Mouse (Mus musculus) naive thymus-derived CD4-positive, alpha-beta T cell, adult 2 months (primary cell): ENCODE results near the gene Nfkbib.

Experiments used
- DNase-seq: peaks from one replicate; pipeline ENCODE4 v3.0.0-alpha.2; 2011; ENCODE audit warnings: low read depth

Nfkbib gene

GRCm38 (mm10) chr7:28767462-28767965 is at the start of gene Nfkbib:
Gene Nfkbib, minus strand, starts transcription at chr7:28767512.
- DNase-seq, result no peak

- DNase-seq, result no peak
Measured at GRCm38 (mm10) chr7:28816920-28817319, 49.6 kb upstream of the Nfkbib start.

GRCm38 (mm10) chr7:28816201-28816600 is 48.9 kb upstream of the Nfkbib start:
- DNase-seq, result peak; percentile 35

GRCm38 (mm10) chr7:28815230-28815629 is 47.9 kb upstream of the Nfkbib start:
- no peak for DNase-seq

- DNase-seq, result no peak
Measured at GRCm38 (mm10) chr7:28814306-28815034, 47.2 kb upstream of the Nfkbib start.

- peak; percentile 65 for DNase-seq
Measured at GRCm38 (mm10) chr7:28812949-28813348, 45.6 kb upstream of the Nfkbib start.

GRCm38 (mm10) chr7:28812436-28812835 is 45.1 kb upstream of the Nfkbib start:
- DNase-seq, result peak; percentile 30

GRCm38 (mm10) chr7:28811640-28812275 is 44.4 kb upstream of the Nfkbib start:
- no peak for DNase-seq

- DNase-seq, result peak; percentile 94
Measured at GRCm38 (mm10) chr7:28811228-28811627, 43.9 kb upstream of the Nfkbib start.

- DNase-seq, result peak; percentile 99
Measured at GRCm38 (mm10) chr7:28810107-28811066, 43.1 kb upstream of the Nfkbib start.

GRCm38 (mm10) chr7:28809401-28810089 is 42.2 kb upstream of the Nfkbib start:
- no peak for DNase-seq

GRCm38 (mm10) chr7:28808957-28809393 is 41.7 kb upstream of the Nfkbib start:
- peak; percentile 97 for DNase-seq

GRCm38 (mm10) chr7:28808221-28808941 is 41.1 kb upstream of the Nfkbib start, which contains the start of gene Hnrnpl:
Gene Hnrnpl, plus strand, starts transcription at chr7:28808541.
- peak; percentile 84 for DNase-seq

- peak; percentile 51 for DNase-seq
Measured at GRCm38 (mm10) chr7:28807641-28808220, 40.4 kb upstream of the Nfkbib start.

- peak; percentile 72 for DNase-seq
Measured at GRCm38 (mm10) chr7:28806869-28807268, 39.6 kb upstream of the Nfkbib start.

- DNase-seq, result no peak
Measured at GRCm38 (mm10) chr7:28803756-28804155, 36.4 kb upstream of the Nfkbib start.

- no peak for DNase-seq
Measured at GRCm38 (mm10) chr7:28802846-28803588, 35.7 kb upstream of the Nfkbib start.

GRCm38 (mm10) chr7:28801901-28802670 is 34.8 kb upstream of the Nfkbib start:
- no peak for DNase-seq

- DNase-seq, result no peak
Measured at GRCm38 (mm10) chr7:28801451-28801850, 34.1 kb upstream of the Nfkbib start.
